Mouse (Mus musculus) midbrain, embryonic 16.5 days (tissue): ENCODE measurements around the gene Ugt2b36. TPM values are rescaled to one million over a fixed set of nuclear protein-coding genes. Genes with fewer than 3 reads are reported as not detected.

Source experiments
- polyA plus RNA-seq: library from polyadenylated mRNA; unstranded; fragments of >200 nt; fragmentation: Nextera tagmentation; extraction: Ambion mirVana; gene quantifications from 2 replicates; pipeline ENCODE4 v1.2.1, GENCODE M21; 2015

Ugt2b36 gene
- polyA plus RNA-seq, 1 experiment from 2014 or later, result not detected

Other genes starting within 250 kb of the Ugt2b36 start
- gene Ugt2b34, start 185.6 kb downstream of the Ugt2b36 start, polyA plus RNA-seq, result not detected in 2 replicates
- gene Ugt2b1, start 166.0 kb downstream of the Ugt2b36 start, polyA plus RNA-seq, result not detected in 2 replicates
- gene Ugt2b35, start 91.7 kb downstream of the Ugt2b36 start, polyA plus RNA-seq, result not detected in 2 replicates
- 0.15 TPM in 1 of 2 replicates, not detected in the other for gene Ugt2b5, start 47.8 kb upstream of the Ugt2b36 start, polyA plus RNA-seq
- gene Ugt2b37, start 162.2 kb upstream of the Ugt2b36 start, polyA plus RNA-seq, result not detected in 2 replicates
- not detected in 2 replicates for gene Ugt2a3, start 244.6 kb upstream of the Ugt2b36 start, polyA plus RNA-seq